Mouse (Mus musculus) activated CD4-positive, CD25-positive, alpha-beta regulatory T cell, adult 9 weeks (primary cell): ENCODE measurements around the gene Col2a1. TPM values are rescaled to one million over a fixed set of nuclear protein-coding genes. Genes with fewer than 3 reads are reported as not detected.

ENCODE experiments used
- polyA plus RNA-seq: library from polyadenylated mRNA; unstranded; fragments of 100-300 nt; shearing (Covaris generic); gene quantifications from one replicate; pipeline ENCODE4 v1.2.1, GENCODE M21; 2017

Col2a1 gene
- not detected for polyA plus RNA-seq

GRCm38 (mm10) chr15:98003822-98004739, at the start of gene Col2a1:
Gene Col2a1, minus strand, starts transcription at chr15:98004695.

GRCm38 (mm10) chr15:97963989-97964835, 40.3 kb downstream of the Col2a1 start, which contains the start of gene Tmem106c:
Gene Tmem106c, plus strand, starts transcription at chr15:97964200.

Other genes with a start within 250 kb of the Col2a1 start
- gene Rapgef3, start 236.7 kb downstream of the Col2a1 start, polyA plus RNA-seq = 2.2 TPM
- 41.6 TPM for gene Slc48a1, start 226.2 kb downstream of the Col2a1 start, polyA plus RNA-seq
- gene Hdac7, start 160.2 kb downstream of the Col2a1 start, polyA plus RNA-seq = 74.9 TPM
- gene Vdr, start 94.1 kb downstream of the Col2a1 start, polyA plus RNA-seq = 1.6 TPM
- 24.2 TPM for gene Tmem106c, start 40.5 kb downstream of the Col2a1 start, polyA plus RNA-seq
- 13.4 TPM for gene Pfkm, start 87.9 kb upstream of the Col2a1 start, polyA plus RNA-seq
- gene Senp1, start 89.0 kb upstream of the Col2a1 start, polyA plus RNA-seq = 57.4 TPM
- gene Asb8, start 160.9 kb upstream of the Col2a1 start, polyA plus RNA-seq = 47.8 TPM
- 0.21 TPM for gene Ccdc184, start 162.5 kb upstream of the Col2a1 start, polyA plus RNA-seq
- gene Olfr288, start 190.8 kb upstream of the Col2a1 start, polyA plus RNA-seq = not detected
- gene Gm44579, start 216.3 kb upstream of the Col2a1 start, polyA plus RNA-seq = not detected
- not detected for gene Olfr287, start 216.4 kb upstream of the Col2a1 start, polyA plus RNA-seq
- gene Olfr286, start 229.8 kb upstream of the Col2a1 start, polyA plus RNA-seq = not detected